16 mouse cellular contexts compared by ENCODE assay signal in the genomic region with DNA sequence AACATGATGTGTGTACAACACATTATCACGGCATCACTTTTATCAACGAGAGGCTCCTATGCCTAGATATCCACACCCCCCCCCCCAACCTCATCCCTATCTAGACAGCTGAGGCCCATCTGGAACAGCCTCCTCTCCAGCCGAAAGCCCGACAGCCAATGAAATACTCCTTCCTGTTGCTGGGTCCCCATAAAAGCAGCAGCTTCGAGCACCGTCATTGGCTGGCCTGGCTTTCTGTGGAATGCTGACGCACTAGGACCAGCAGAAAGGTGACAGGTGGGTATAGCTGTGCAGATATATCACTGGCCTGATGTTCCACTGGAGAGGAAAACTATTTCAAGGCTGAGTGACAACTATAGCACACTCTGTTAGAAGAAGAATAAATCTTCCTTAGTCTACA.
A peak's percentile ranks its signal among the peaks of the same experiment; 100 is the strongest.
DNase-seq lines count a peak whose midpoint lies in the region; ATAC-seq and TF ChIP-seq lines count a peak whose summit lies in the region.
"Had no signal": no experiment of that assay in that cellular context is flagged by ENCODE, and none has a peak within 500 bp of the region (broad histone marks: within the 10 kb centered on the region; RNA-seq: fewer than 3 reads in every experiment).

No protein-coding gene starts in this region.

- TF ChIP-seq CTCF in lung, embryonic 14.5 days (IDR thresholded peaks at IDR 0.05; ENCODE audit: low read depth) = no peak

- no peak overlapping the region for H3K9ac ChIP-seq in lung, embryonic 14.5 days
- no peak overlapping the region for H3K9ac ChIP-seq in intestine, embryonic 14.5 days (ENCODE audit: low read length)
- no peak overlapping the region for H3K9ac ChIP-seq in kidney, embryonic 15.5 days
- H3K9ac ChIP-seq: embryonic facial prominence, embryonic 15.5 days; hindbrain, embryonic 14.5 days; limb, embryonic 15.5 days; midbrain, embryonic 15.5 days had no signal

- peak; percentile 69 for DNase-seq in lung, embryonic 14.5 days
- no peak for DNase-seq in lung, postnatal 4 days
- no peak for DNase-seq in intestine, embryonic 14.5 days (ENCODE audit: low spot score)
- peak; percentile 70 for DNase-seq in mesoderm, embryonic 11.5 days (ENCODE audit: low read depth, low spot score)
- no peak for DNase-seq in heart, adult 9 months (ENCODE audit: low spot score in 2 of 2)
- no peak for DNase-seq in adrenal gland, adult 2 months
- DNase-seq: cerebellum, adult 11-12 months; cerebellum, postnatal 36 days; thymus, postnatal 14 days had no signal

- peak; percentile 38; the same call in 1 of the 2 replicates for ATAC-seq in lung, embryonic 14.5 days (ENCODE audit: insufficient read depth)
- peak; percentile 66 for ATAC-seq in intestine, embryonic 14.5 days (replicated peaks; ENCODE audit: low FRiP score, low TSS enrichment, low read depth)
- peak; percentile 52 for ATAC-seq in kidney, embryonic 15.5 days (replicated peaks; ENCODE audit: low FRiP score)
- ATAC-seq: forebrain, embryonic 14.5 days; midbrain, embryonic 15.5 days had no signal

- H3K4me3 ChIP-seq in lung, embryonic 14.5 days (ENCODE audit: low read depth, low read length) = no peak overlapping the region
- no peak overlapping the region for H3K4me3 ChIP-seq in intestine, embryonic 14.5 days (ENCODE audit: low read depth, low read length)
- H3K4me3 ChIP-seq in kidney, embryonic 15.5 days (replicated peaks) = no peak overlapping the region
- H3K4me3 ChIP-seq: embryonic facial prominence, embryonic 15.5 days; limb, embryonic 15.5 days; midbrain, embryonic 15.5 days had no signal

- no peaks in the 10 kb centered on the region for H3K9me3 ChIP-seq in lung, embryonic 14.5 days (ENCODE audit: low read depth, low read length)
- no peaks in the 10 kb centered on the region for H3K9me3 ChIP-seq in intestine, embryonic 14.5 days (ENCODE audit: control insufficient read depth, low read length)
- no peaks in the 10 kb centered on the region for H3K9me3 ChIP-seq in kidney, embryonic 15.5 days (replicated peaks)
- H3K9me3 ChIP-seq: embryonic facial prominence, embryonic 15.5 days; G1E; limb, embryonic 15.5 days; midbrain, embryonic 15.5 days had no signal

- WGBS in lung, embryonic 14.5 days = 12% methylated on average over 7 of the region's 7 CpGs
- WGBS in intestine, embryonic 14.5 days = 13% methylated on average over 7 of the region's 7 CpGs
- WGBS in kidney, embryonic 15.5 days = 15% methylated on average over 7 of the region's 7 CpGs

- H3K36me3 ChIP-seq in lung, embryonic 14.5 days (ENCODE audit: insufficient read depth) = no peaks in the 10 kb centered on the region
- H3K36me3 ChIP-seq in intestine, embryonic 14.5 days (ENCODE audit: control insufficient read depth, insufficient read depth, low read length) = no peaks in the 10 kb centered on the region
- no peaks in the 10 kb centered on the region for H3K36me3 ChIP-seq in kidney, embryonic 15.5 days
- H3K36me3 ChIP-seq: embryonic facial prominence, embryonic 15.5 days; G1E; limb, embryonic 15.5 days; midbrain, embryonic 15.5 days had no signal

- H3K4me1 ChIP-seq in lung, embryonic 14.5 days (ENCODE audit: insufficient read depth) = peaks cover 29% of the 10 kb centered on the region
- peaks cover 38% of the 10 kb centered on the region for H3K4me1 ChIP-seq in intestine, embryonic 14.5 days (replicated peaks; ENCODE audit: control insufficient read depth, insufficient read depth, low read length)
- H3K4me1 ChIP-seq in kidney, embryonic 15.5 days = peaks cover 36% of the 10 kb centered on the region
- H3K4me1 ChIP-seq: embryonic facial prominence, embryonic 15.5 days had no signal

- H3K27me3 ChIP-seq in lung, embryonic 14.5 days (ENCODE audit: insufficient read depth, low read length) = no peaks in the 10 kb centered on the region
- no peaks in the 10 kb centered on the region for H3K27me3 ChIP-seq in intestine, embryonic 14.5 days (replicated peaks; ENCODE audit: control insufficient read depth, insufficient read depth, low read length)
- no peaks in the 10 kb centered on the region for H3K27me3 ChIP-seq in kidney, embryonic 15.5 days
- H3K27me3 ChIP-seq: embryonic facial prominence, embryonic 15.5 days; midbrain, embryonic 15.5 days had no signal

- H3K4me2 ChIP-seq in lung, embryonic 14.5 days = peak overlapping the region; percentile 32
- no peak overlapping the region for H3K4me2 ChIP-seq in intestine, embryonic 14.5 days (ENCODE audit: low read length)
- peak overlapping the region; percentile 38 for H3K4me2 ChIP-seq in kidney, embryonic 15.5 days
- H3K4me2 ChIP-seq: embryonic facial prominence, embryonic 15.5 days; hindbrain, embryonic 14.5 days; limb, embryonic 15.5 days; midbrain, embryonic 15.5 days had no signal

- H3K27ac ChIP-seq in lung, embryonic 14.5 days (ENCODE audit: low read depth) = peak overlapping the region; percentile 91
- peak overlapping the region; percentile 69; the same call in 1 of the 2 replicates for H3K27ac ChIP-seq in intestine, embryonic 14.5 days (ENCODE audit: low read depth)
- peak overlapping the region; percentile 89 for H3K27ac ChIP-seq in kidney, embryonic 15.5 days
- H3K27ac ChIP-seq: embryonic facial prominence, embryonic 15.5 days; hindbrain, embryonic 14.5 days; limb, embryonic 15.5 days; midbrain, embryonic 15.5 days had no signal

Comparison
In these comparisons a context has a peak if more than half of its experiments do, and no peak if none do; other contexts are left out.
1. DNase-seq: peak in lung, embryonic 14.5 days (single experiment) and mesoderm, embryonic 11.5 days (single experiment); none in lung, postnatal 4 days (0 of 2), intestine, embryonic 14.5 days (single experiment), heart, adult 9 months (0 of 2) and adrenal gland, adult 2 months (single experiment).
2. Peak in every context shown above with its lines, with median percentiles within 50 percentile points of each other: ATAC-seq and H3K27ac ChIP-seq.